Mouse (Mus musculus): ENCODE data around the gene Gtf2f2. TPM values are rescaled to one million over a fixed set of nuclear protein-coding genes. Genes with fewer than 3 reads are reported as not detected.

Gene Gtf2f2
- polyA plus RNA-seq, 1 experiment from 2014 or later, result 55.9 TPM

DNA sequence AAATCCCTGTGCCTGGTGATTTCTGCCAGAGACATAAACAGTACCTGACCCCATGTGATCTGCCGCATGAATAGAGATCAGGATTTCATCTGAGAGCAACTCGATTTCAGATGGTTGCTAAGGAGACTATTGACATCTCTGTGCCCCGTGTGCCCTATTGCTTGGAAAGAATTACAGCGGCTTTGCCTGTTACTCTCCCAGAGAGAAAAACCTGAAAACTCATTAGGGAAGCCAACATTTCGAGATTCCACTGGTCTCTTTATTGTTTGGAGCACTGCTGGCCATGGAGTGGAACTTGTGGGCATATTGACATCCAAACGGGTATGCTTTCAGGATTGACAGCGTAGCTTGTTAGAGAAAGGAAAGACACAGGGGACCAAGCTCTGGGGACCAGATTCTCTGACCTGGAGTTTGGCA, 22.6 kb upstream of the Gtf2f2 start:
- no peaks in the 10 kb centered on the region for H3K9me3 ChIP-seq (replicated peaks; ENCODE audit: control insufficient read depth, low read length)
- H3K4me3 ChIP-seq (ENCODE audit: low read depth, low read length), result no peak overlapping the region
- H3K27ac ChIP-seq (replicated peaks; ENCODE audit: low read depth, low read length), result peak overlapping the region; percentile 47; the same call in 1 of the 2 replicates
- ATAC-seq (replicated peaks; ENCODE audit: insufficient number of reproducible peaks, low FRiP score, low TSS enrichment, low read depth), result peak; percentile 77
- H3K9ac ChIP-seq (replicated peaks; ENCODE audit: low read length), result no peak overlapping the region
- H3K4me1 ChIP-seq (ENCODE audit: control insufficient read depth, insufficient read depth, low read length), result peaks cover 2% of the 10 kb centered on the region; the same call in 1 of the 2 replicates
- peak; percentile 77 for DNase-seq (ENCODE audit: low spot score)
- H3K27me3 ChIP-seq (ENCODE audit: control insufficient read depth, insufficient read depth, low read length), result no peaks in the 10 kb centered on the region
- WGBS, result 14% methylated on average over 7 of the region's 7 CpGs
- H3K36me3 ChIP-seq (replicated peaks; ENCODE audit: control insufficient read depth, insufficient read depth, low read depth, low read length), result no peaks in the 10 kb centered on the region
- 0 out of 2 replicates have a peak overlapping the region, but pooled peaks have one; percentile 13 for H3K4me2 ChIP-seq (ENCODE audit: low read depth, low read length)

DNA sequence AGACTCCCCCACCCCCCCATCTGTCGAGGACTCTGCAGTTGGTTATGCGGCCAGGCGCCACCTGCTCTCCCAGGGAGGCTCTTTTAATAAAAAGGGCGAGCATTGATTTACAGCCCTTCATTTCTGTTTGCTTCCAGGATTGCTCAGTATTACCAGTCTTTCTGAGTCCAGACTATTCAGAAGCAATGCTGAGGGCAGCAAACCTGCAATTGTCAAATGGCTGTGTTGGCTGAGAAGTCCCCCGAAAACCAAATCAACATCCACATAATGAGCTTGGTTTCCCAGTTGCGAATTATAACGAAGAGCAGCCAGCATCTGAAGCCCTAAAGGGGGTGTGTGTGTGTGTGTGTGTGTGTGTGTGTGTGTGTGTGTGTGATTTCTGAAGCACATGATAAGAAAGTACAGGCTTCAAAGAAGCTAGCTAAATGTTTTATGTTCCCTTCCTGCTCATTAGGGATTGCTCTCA, 22.0 kb upstream of the Gtf2f2 start:
- Histone ChIP-seq H3K4me3 (ENCODE audit: low read depth, low read length) (no peak overlapping the region), H3K9ac (replicated peaks; ENCODE audit: low read length) (no peak overlapping the region), H3K4me1 (ENCODE audit: control insufficient read depth, insufficient read depth, low read length) (peaks cover 2% of the 10 kb centered on the region; the same call in 1 of the 2 replicates), H3K9me3 (replicated peaks; ENCODE audit: control insufficient read depth, low read length) (no peaks in the 10 kb centered on the region), H3K36me3 (replicated peaks; ENCODE audit: control insufficient read depth, insufficient read depth, low read depth, low read length) (no peaks in the 10 kb centered on the region), H3K4me2 (ENCODE audit: low read depth, low read length) (no peak overlapping the region), H3K27me3 (ENCODE audit: control insufficient read depth, insufficient read depth, low read length) (no peaks in the 10 kb centered on the region), H3K27ac (replicated peaks; ENCODE audit: low read depth, low read length) (no peak overlapping the region; the same call in 1 of the 2 replicates)
- WGBS, result 41% methylated on average over 7 of the region's 7 CpGs
- peak; percentile 24; the same call in 1 of the 2 replicates for ATAC-seq (replicated peaks; ENCODE audit: insufficient number of reproducible peaks, low FRiP score, low TSS enrichment, low read depth)
- no peak for DNase-seq (ENCODE audit: low spot score)

DNA sequence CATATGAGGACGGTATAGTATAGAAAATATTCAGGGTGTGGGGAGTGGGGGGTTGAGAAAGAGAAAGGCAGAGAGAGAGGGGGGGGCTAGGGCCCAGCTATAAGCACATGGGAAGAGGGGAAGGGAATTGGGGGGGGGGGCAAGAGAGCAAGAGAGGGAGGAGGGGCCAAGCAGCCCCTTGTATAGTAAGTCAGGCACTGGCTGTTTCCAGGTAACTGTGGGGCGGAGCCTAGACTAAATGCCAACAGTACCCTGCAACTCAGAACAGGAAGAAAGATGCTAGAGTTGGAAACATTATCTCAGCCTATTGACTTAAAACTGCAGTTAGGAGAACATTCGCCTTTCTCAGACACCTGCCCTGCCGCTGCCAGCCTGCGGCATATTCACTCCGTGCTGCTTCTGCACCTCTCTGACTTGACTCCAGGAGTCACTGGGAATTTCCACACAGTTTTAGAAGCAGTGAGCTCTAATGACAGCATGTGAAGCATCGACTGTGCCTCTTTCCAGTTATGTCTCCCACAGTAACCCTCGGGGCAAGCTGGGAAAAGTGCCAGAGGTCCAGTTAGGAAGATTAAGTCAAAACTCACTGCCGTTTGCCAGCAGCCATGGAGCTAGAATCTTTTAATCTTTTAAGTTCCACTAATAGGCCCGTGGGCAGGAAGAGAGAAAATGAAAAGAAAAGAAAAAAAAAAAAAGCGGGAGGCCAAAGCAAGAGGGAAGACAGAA, 20.6 kb upstream of the Gtf2f2 start:
- WGBS, result 54% methylated on average over 11 of the region's 11 CpGs

DNA sequence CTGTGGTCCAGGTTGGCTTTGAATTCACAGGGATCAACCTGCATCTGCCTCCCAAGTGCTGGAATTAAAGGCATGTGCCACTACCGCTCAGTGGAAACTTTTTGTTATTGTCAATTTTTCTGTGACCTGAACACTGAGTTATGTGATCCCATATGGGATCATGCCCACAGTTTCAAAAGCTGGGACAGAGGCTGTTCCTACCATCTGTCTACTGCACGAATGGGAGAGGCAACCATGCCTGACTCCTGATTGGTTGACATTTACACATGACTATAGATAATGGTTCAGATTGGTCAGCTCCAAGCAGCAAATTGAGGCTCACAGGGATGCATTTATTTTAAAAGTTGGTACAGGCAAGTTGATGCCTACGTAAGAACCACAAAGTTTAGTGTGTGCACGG, 14.0 kb upstream of the Gtf2f2 start:
- Histone ChIP-seq H3K4me1 (ENCODE audit: control insufficient read depth, insufficient read depth, low read length) (no peaks in the 10 kb centered on the region), H3K27me3 (ENCODE audit: control insufficient read depth, insufficient read depth, low read length) (no peaks in the 10 kb centered on the region), H3K36me3 (replicated peaks; ENCODE audit: control insufficient read depth, insufficient read depth, low read depth, low read length) (no peaks in the 10 kb centered on the region), H3K9ac (replicated peaks; ENCODE audit: low read length) (no peak overlapping the region), H3K4me2 (ENCODE audit: low read depth, low read length) (no peak overlapping the region), H3K4me3 (ENCODE audit: low read depth, low read length) (no peak overlapping the region), H3K27ac (replicated peaks; ENCODE audit: low read depth, low read length) (no peak overlapping the region), H3K9me3 (replicated peaks; ENCODE audit: control insufficient read depth, low read length) (no peaks in the 10 kb centered on the region)
- ATAC-seq (replicated peaks; ENCODE audit: insufficient number of reproducible peaks, low FRiP score, low TSS enrichment, low read depth), result no peak
- no peak for DNase-seq (ENCODE audit: low spot score)
- WGBS, result 82% methylated on average over 4 of the region's 4 CpGs

More for the DNA sequence above, 20.6 kb upstream of the Gtf2f2 start:
- Histone ChIP-seq H3K9ac (replicated peaks; ENCODE audit: low read length) (no peak overlapping the region), H3K27ac (replicated peaks; ENCODE audit: low read depth, low read length) (no peak overlapping the region), H3K36me3 (replicated peaks; ENCODE audit: control insufficient read depth, insufficient read depth, low read depth, low read length) (no peaks in the 10 kb centered on the region), H3K4me1 (ENCODE audit: control insufficient read depth, insufficient read depth, low read length) (peaks cover 2% of the 10 kb centered on the region; the same call in 1 of the 2 replicates), H3K4me3 (ENCODE audit: low read depth, low read length) (no peak overlapping the region), H3K27me3 (ENCODE audit: control insufficient read depth, insufficient read depth, low read length) (no peaks in the 10 kb centered on the region), H3K9me3 (replicated peaks; ENCODE audit: control insufficient read depth, low read length) (no peaks in the 10 kb centered on the region), H3K4me2 (ENCODE audit: low read depth, low read length) (no peak overlapping the region)
- DNase-seq (ENCODE audit: low spot score) (no peak), ATAC-seq (replicated peaks; ENCODE audit: insufficient number of reproducible peaks, low FRiP score, low TSS enrichment, low read depth) (no peak)

GRCm38 (mm10) chr14:76020927-76021719, 10.5 kb upstream of the Gtf2f2 start:
- Histone ChIP-seq H3K4me2 (ENCODE audit: low read depth, low read length) (no peak overlapping the region), H3K9me3 (replicated peaks; ENCODE audit: control insufficient read depth, low read length) (no peaks in the 10 kb centered on the region), H3K4me3 (ENCODE audit: low read depth, low read length) (no peak overlapping the region), H3K27me3 (ENCODE audit: control insufficient read depth, insufficient read depth, low read length) (no peaks in the 10 kb centered on the region), H3K36me3 (replicated peaks; ENCODE audit: control insufficient read depth, insufficient read depth, low read depth, low read length) (no peaks in the 10 kb centered on the region), H3K4me1 (ENCODE audit: control insufficient read depth, insufficient read depth, low read length) (no peaks in the 10 kb centered on the region), H3K27ac (replicated peaks; ENCODE audit: low read depth, low read length) (no peak overlapping the region), H3K9ac (replicated peaks; ENCODE audit: low read length) (no peak overlapping the region)
- ATAC-seq (replicated peaks; ENCODE audit: insufficient number of reproducible peaks, low FRiP score, low TSS enrichment, low read depth) (no peak), DNase-seq (ENCODE audit: low spot score) (no peak)
- 50% methylated on average over 7 of the region's 7 CpGs for WGBS

DNA sequence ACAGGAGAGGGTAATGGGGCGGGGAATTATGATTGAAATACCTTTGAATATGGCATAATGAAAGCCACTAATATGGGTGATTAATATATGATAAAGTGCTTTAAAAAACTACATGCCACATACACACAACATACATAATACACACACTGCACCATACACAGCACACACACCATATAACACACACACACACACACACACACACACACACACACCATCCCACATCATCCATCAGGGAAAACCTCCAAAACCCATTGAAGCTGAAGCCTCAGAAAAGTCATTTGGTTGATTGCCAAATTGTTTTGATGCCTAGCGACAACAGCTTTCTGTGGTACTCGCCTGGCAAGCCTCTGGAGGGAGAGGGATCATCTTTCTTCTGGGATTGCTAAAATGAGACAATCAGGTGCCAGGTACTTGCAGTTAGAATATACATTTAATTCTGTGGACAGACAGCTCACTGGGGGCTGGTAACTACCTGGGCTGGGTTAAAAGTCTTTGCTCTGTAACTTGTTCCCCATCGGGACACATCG, 9.7 kb upstream of the Gtf2f2 start:
- Histone ChIP-seq H3K36me3 (replicated peaks; ENCODE audit: control insufficient read depth, insufficient read depth, low read depth, low read length) (no peaks in the 10 kb centered on the region), H3K27ac (replicated peaks; ENCODE audit: low read depth, low read length) (no peak overlapping the region), H3K4me1 (ENCODE audit: control insufficient read depth, insufficient read depth, low read length) (no peaks in the 10 kb centered on the region), H3K9ac (replicated peaks; ENCODE audit: low read length) (no peak overlapping the region), H3K9me3 (replicated peaks; ENCODE audit: control insufficient read depth, low read length) (no peaks in the 10 kb centered on the region), H3K4me3 (ENCODE audit: low read depth, low read length) (no peak overlapping the region), H3K4me2 (ENCODE audit: low read depth, low read length) (no peak overlapping the region), H3K27me3 (ENCODE audit: control insufficient read depth, insufficient read depth, low read length) (no peaks in the 10 kb centered on the region)
- 74% methylated on average over 5 of the region's 5 CpGs for WGBS
- no peak for ATAC-seq (replicated peaks; ENCODE audit: insufficient number of reproducible peaks, low FRiP score, low TSS enrichment, low read depth)
- DNase-seq (ENCODE audit: low spot score), result no peak

GRCm38 (mm10) chr14:76017785-76018490, 7.3 kb upstream of the Gtf2f2 start:
- Histone ChIP-seq H3K9me3 (replicated peaks; ENCODE audit: control insufficient read depth, low read length) (no peaks in the 10 kb centered on the region), H3K4me3 (ENCODE audit: low read depth, low read length) (no peak overlapping the region), H3K9ac (replicated peaks; ENCODE audit: low read length) (no peak overlapping the region), H3K4me2 (ENCODE audit: low read depth, low read length) (no peak overlapping the region), H3K27me3 (ENCODE audit: control insufficient read depth, insufficient read depth, low read length) (no peaks in the 10 kb centered on the region), H3K36me3 (replicated peaks; ENCODE audit: control insufficient read depth, insufficient read depth, low read depth, low read length) (no peaks in the 10 kb centered on the region), H3K27ac (replicated peaks; ENCODE audit: low read depth, low read length) (no peak overlapping the region), H3K4me1 (ENCODE audit: control insufficient read depth, insufficient read depth, low read length) (no peaks in the 10 kb centered on the region)
- no peak for DNase-seq (ENCODE audit: low spot score)
- WGBS, result 84% methylated on average over 10 of the region's 10 CpGs
- no peak for ATAC-seq (replicated peaks; ENCODE audit: insufficient number of reproducible peaks, low FRiP score, low TSS enrichment, low read depth)

Measured in embryonic facial prominence, embryonic 11.5 days (tissue).